Mouse (Mus musculus): ENCODE data around the gene Ttl. TPM values are rescaled to one million over a fixed set of nuclear protein-coding genes. Genes with fewer than 3 reads are reported as not detected.

Ttl gene
- total RNA-seq, 2 experiments from 2014 or later: 9.9 to 14.1 TPM

Other genes starting within 250 kb of the Ttl start
- 10 to 100 TPM; 33.2 to 37.1 TPM for gene Tmem87b, start 247.8 kb upstream of the Ttl start, total RNA-seq (2021)
- gene Fbln7, start 203.0 kb upstream of the Ttl start, total RNA-seq (2021): 1 to 10 TPM; 3.8 TPM
- gene Zc3h8, start 121.9 kb upstream of the Ttl start, total RNA-seq (2021): 1 to 10 TPM; 3.8 to 4.7 TPM
- 10 to 100 TPM in 1 of 2 experiments, 1 to 10 TPM in 1; 5.7 to 11.1 TPM for gene Zc3h6, start 98.5 kb upstream of the Ttl start, total RNA-seq (2021)
- gene Gm10762, start 98.2 kb upstream of the Ttl start, total RNA-seq (2021): 10 to 100 TPM; 11.1 to 13.0 TPM
- gene Vinac1, start 17.8 kb upstream of the Ttl start, total RNA-seq (2021): under 1 TPM; 0.06 to 0.18 TPM
- gene Polr1b, start 35.1 kb downstream of the Ttl start, total RNA-seq (2021): 10 to 100 TPM; 16.6 to 19.8 TPM
- gene Chchd5, start 63.8 kb downstream of the Ttl start, total RNA-seq (2021): 10 to 100 TPM; 17.3 to 20.2 TPM
- 10 to 100 TPM; 19.0 to 19.9 TPM for gene Slc20a1, start 132.8 kb downstream of the Ttl start, total RNA-seq (2021)
- gene Ckap2l, start 231.3 kb downstream of the Ttl start, total RNA-seq (2021): 10 to 100 TPM in 1 of 2 experiments, 1 to 10 TPM in 1; 9.9 to 11.7 TPM
- 1 to 10 TPM in 1 of 2 experiments, under 1 TPM in 1; 0.73 to 1.2 TPM for gene Il1a, start 244.0 kb downstream of the Ttl start, total RNA-seq (2021)

All from adrenal gland, postnatal 10 days (tissue).